Mouse (Mus musculus) heart, embryonic 10.5 days (tissue): ENCODE results near the gene Bhlhe40. TPM values are rescaled to one million over a fixed set of nuclear protein-coding genes. Genes with fewer than 3 reads are reported as not detected.

Experiments used
- polyA plus RNA-seq: library from polyadenylated mRNA; unstranded; fragments of >200 nt; fragmentation: Nextera tagmentation; extraction: Ambion mirVana; gene quantifications from 2 replicates; pipeline ENCODE4 v1.2.1, GENCODE M21; 2016

Gene Bhlhe40
- polyA plus RNA-seq, 1 experiment from 2014 or later: 7.8 TPM

Other genes starting within 250 kb of the Bhlhe40 start
- gene Arl8b, start 122.5 kb downstream of the Bhlhe40 start, polyA plus RNA-seq: 62.6 and 65.8 TPM in 2 replicates
- 16.1 and 21.9 TPM in 2 replicates for gene Edem1, start 168.0 kb downstream of the Bhlhe40 start, polyA plus RNA-seq